Mouse (Mus musculus): ENCODE measurements around the gene Cox19. TPM values are rescaled to one million over a fixed set of nuclear protein-coding genes. Genes with fewer than 3 reads are reported as not detected.
"Not testable (repeated sequence)": the region's sequence is repeated elsewhere in the genome, so short reads cannot be mapped to it uniquely, and the experiment has no call there.

Gene Cox19
- polyA plus RNA-seq, 1 experiment from 2014 or later: 107 TPM

DNA sequence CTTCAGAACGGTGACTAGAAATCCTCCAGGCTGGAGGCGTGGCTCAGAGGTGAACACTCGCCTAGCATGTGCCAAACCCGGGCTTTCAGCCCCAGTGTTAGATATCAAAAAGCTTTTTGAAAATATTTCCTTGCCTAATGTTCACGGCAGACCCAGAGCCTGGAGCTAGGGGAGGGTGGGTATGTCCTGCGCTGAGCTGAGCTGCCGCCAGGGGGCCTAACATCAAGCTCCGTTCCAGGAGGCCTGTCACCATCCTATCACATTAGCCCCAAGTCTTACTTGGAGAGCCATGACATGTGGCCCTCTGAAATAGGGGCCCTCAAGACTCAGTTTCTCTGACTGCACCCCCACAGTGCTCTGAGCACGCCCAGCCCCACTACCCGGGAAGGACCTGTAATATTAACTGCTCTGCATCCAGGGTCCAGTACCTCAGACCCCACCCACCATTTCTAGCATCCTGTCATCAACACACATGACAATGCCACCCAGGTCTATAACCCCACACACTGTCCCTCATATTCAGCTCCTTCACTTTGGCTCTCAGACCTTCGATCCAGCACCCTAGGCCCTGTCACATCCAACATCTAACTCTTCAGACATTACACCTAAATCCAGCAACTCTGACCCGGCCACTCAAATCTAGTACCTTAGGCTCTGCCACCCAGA, 7.1 kb downstream of the Cox19 start:
- Histone ChIP-seq H3K4me2 (ENCODE audit: low read depth, low read length) (peak overlapping the region; percentile 94), H3K27me3 (ENCODE audit: control insufficient read depth, insufficient read depth, low read length) (no peaks in the 10 kb centered on the region), H3K9ac (ENCODE audit: low read length) (peak overlapping the region; percentile 97), H3K9me3 (replicated peaks; ENCODE audit: control insufficient read depth, low read length) (no peaks in the 10 kb centered on the region), H3K4me3 (replicated peaks; ENCODE audit: low read length) (peak overlapping the region; percentile 98), H3K4me1 (ENCODE audit: control insufficient read depth, insufficient read depth, low read length) (peaks cover 13% of the 10 kb centered on the region), H3K36me3 (ENCODE audit: control insufficient read depth, insufficient read depth, low read length) (peaks cover 13% of the 10 kb centered on the region), H3K27ac (ENCODE audit: low read length) (peak overlapping the region; percentile 77)
- peak; percentile 52; the same call in 1 of the 2 replicates for ATAC-seq (ENCODE audit: insufficient read depth, low FRiP score)
- WGBS: 6% methylated on average over 12 of the region's 12 CpGs

DNA sequence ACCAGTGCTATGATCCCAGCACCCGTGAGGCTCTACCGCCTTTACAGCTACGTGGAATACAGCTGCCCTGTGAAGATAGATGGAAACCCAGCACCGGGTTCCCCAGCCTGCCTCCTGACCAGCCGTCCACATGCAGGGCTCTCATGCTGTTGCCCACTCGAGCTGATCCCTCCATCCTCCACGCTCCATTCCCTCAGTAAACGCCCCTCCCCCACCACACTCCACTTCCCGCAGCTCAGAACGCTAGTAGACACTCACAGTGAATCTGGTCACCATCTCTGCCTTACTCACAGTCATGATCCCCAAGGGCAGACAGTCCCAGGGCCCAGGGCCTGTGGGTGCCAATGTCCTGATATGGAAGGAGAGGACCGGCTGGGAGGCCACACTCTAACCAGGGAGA, 12.3 kb downstream of the Cox19 start:
- 71% methylated on average over 11 of the region's 11 CpGs for WGBS
- Histone ChIP-seq H3K27ac (ENCODE audit: low read length) (no peak overlapping the region), H3K9ac (ENCODE audit: low read length) (no peak overlapping the region), H3K36me3 (ENCODE audit: control insufficient read depth, insufficient read depth, low read length) (peaks cover 19% of the 10 kb centered on the region), H3K4me1 (ENCODE audit: control insufficient read depth, insufficient read depth, low read length) (peaks cover 5% of the 10 kb centered on the region), H3K4me2 (ENCODE audit: low read depth, low read length) (no peak overlapping the region), H3K9me3 (replicated peaks; ENCODE audit: control insufficient read depth, low read length) (no peaks in the 10 kb centered on the region), H3K4me3 (replicated peaks; ENCODE audit: low read length) (no peak overlapping the region), H3K27me3 (ENCODE audit: control insufficient read depth, insufficient read depth, low read length) (no peaks in the 10 kb centered on the region)
- ATAC-seq (ENCODE audit: insufficient read depth, low FRiP score): no peak

DNA sequence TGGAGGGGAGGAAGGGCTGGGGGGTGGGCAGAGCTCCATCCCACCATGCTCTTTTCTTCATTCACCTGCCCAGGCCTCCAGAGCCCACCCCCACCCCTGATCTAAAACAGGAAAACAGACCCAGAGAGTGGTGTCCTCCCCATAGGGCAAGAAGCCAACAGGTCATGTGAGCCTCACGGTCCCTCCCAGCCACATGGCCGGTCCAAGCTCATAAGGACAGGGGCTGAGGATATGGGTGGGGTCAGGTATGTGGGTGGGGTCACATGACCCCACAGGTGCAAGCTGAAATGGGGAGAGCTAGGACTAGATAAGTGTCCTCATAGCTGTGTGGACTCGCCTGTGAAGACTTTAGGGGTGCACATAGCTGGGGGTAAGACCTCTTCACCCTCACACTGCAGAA, 12.8 kb downstream of the Cox19 start:
- ATAC-seq (ENCODE audit: insufficient read depth, low FRiP score): no peak
- H3K4me2 ChIP-seq (ENCODE audit: low read depth, low read length): no peak overlapping the region
- H3K27me3 ChIP-seq (ENCODE audit: control insufficient read depth, insufficient read depth, low read length): no peaks in the 10 kb centered on the region
- no peaks in the 10 kb centered on the region; the same call in 1 of the 2 replicates for H3K4me1 ChIP-seq (ENCODE audit: control insufficient read depth, insufficient read depth, low read length)
- no peak overlapping the region for H3K4me3 ChIP-seq (replicated peaks; ENCODE audit: low read length)
- H3K27ac ChIP-seq (ENCODE audit: low read length): no peak overlapping the region
- H3K9me3 ChIP-seq (replicated peaks; ENCODE audit: control insufficient read depth, low read length): no peaks in the 10 kb centered on the region
- no peak overlapping the region for H3K9ac ChIP-seq (ENCODE audit: low read length)
- 78% methylated on average over 3 of the region's 3 CpGs for whole genome bisulfite sequencing
- peaks cover 19% of the 10 kb centered on the region for H3K36me3 ChIP-seq (ENCODE audit: control insufficient read depth, insufficient read depth, low read length)

DNA sequence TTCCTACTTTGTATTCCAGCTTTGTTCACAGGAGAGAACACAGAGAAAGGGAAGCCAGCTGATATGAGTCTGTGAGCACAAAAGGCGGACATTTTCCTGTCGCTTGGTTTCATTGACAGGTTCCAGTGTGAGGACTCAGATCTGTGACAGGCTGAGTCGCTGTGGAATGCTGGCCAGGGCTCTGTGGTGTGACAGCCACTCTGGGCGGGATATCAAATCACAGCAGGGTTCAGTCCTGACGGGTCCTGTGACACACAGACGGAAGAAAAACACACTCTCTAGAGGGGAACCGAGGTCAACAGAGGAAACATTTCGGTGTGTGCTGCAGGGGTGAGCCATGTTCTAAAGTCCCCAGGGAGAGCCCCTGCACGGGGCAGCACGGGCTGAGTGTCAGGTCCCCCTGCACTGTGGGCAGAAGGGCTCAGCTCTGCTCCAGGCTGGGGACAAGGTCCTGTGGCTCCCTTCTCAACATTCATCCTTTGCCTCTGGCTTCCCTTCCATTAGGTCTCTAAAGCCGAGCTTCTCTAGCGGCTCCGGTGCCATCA, 13.3 kb downstream of the Cox19 start:
- Histone ChIP-seq H3K9me3 (replicated peaks; ENCODE audit: control insufficient read depth, low read length) (no peaks in the 10 kb centered on the region), H3K27me3 (ENCODE audit: control insufficient read depth, insufficient read depth, low read length) (no peaks in the 10 kb centered on the region), H3K36me3 (ENCODE audit: control insufficient read depth, insufficient read depth, low read length) (peaks cover 19% of the 10 kb centered on the region), H3K4me3 (replicated peaks; ENCODE audit: low read length) (no peak overlapping the region), H3K27ac (ENCODE audit: low read length) (no peak overlapping the region), H3K9ac (ENCODE audit: low read length) (no peak overlapping the region), H3K4me1 (ENCODE audit: control insufficient read depth, insufficient read depth, low read length) (no peaks in the 10 kb centered on the region), H3K4me2 (ENCODE audit: low read depth, low read length) (no peak overlapping the region)
- no peak for ATAC-seq (ENCODE audit: insufficient read depth, low FRiP score)
- 77% methylated on average over 13 of the region's 13 CpGs for WGBS

DNA sequence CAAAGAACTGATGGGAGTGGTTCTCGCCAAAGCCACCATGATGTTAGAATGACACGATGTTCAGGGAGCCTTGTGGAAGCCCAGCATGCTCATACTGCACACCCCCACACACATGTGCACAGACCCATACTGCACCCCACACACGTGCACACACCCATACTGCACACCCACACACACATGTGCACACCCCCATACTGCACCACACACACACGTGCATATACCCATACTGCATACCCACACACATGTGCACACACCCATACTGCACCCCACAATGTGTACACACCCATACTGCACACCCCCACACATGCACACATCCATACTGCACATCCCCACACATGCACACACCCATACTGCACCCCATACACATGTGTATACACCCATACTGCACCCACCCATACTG, 15.6 kb downstream of the Cox19 start:
- H3K27ac ChIP-seq (ENCODE audit: low read length): no peak overlapping the region
- 89% methylated on average over 4 of the region's 4 CpGs for WGBS
- peaks cover 4% of the 10 kb centered on the region; the same call in 1 of the 2 replicates for H3K4me1 ChIP-seq (ENCODE audit: control insufficient read depth, insufficient read depth, low read length)
- H3K9ac ChIP-seq (ENCODE audit: low read length): no peak overlapping the region
- H3K4me2 ChIP-seq (ENCODE audit: low read depth, low read length): no peak overlapping the region
- H3K27me3 ChIP-seq (ENCODE audit: control insufficient read depth, insufficient read depth, low read length): no peaks in the 10 kb centered on the region
- H3K9me3 ChIP-seq (replicated peaks; ENCODE audit: control insufficient read depth, low read length): no peaks in the 10 kb centered on the region
- no peak for ATAC-seq (ENCODE audit: insufficient read depth, low FRiP score)
- no peak overlapping the region for H3K4me3 ChIP-seq (replicated peaks; ENCODE audit: low read length)
- H3K36me3 ChIP-seq (ENCODE audit: control insufficient read depth, insufficient read depth, low read length): peaks cover 7% of the 10 kb centered on the region; the same call in 1 of the 2 replicates

DNA sequence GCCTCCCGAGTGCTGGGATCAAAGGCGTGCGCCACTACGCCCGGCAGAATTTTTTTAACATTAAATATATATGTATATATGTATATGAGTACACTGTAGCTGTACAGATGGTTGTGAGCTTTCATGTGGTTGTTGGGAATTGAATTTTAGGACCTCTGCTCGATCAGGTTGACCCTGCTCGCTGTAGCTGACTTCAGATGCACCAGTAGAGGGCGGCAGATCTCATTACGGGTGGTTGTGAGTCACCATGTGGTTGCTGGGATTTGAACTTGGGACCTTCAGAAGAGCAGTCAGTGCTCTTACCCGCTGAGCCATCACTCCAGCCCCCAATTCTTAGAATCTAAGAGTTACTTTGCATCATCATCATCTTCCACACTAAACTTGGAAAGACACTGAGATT, 16.8 kb downstream of the Cox19 start:
- H3K9ac ChIP-seq (ENCODE audit: low read length); H3K27me3 ChIP-seq (ENCODE audit: control insufficient read depth, insufficient read depth, low read length); ATAC-seq (ENCODE audit: insufficient read depth, low FRiP score); H3K9me3 ChIP-seq (replicated peaks; ENCODE audit: control insufficient read depth, low read length); H3K4me1 ChIP-seq (ENCODE audit: control insufficient read depth, insufficient read depth, low read length); H3K4me3 ChIP-seq (replicated peaks; ENCODE audit: low read length); H3K36me3 ChIP-seq (ENCODE audit: control insufficient read depth, insufficient read depth, low read length); H3K27ac ChIP-seq (ENCODE audit: low read length); H3K4me2 ChIP-seq (ENCODE audit: low read depth, low read length): not testable (repeated sequence)
- WGBS: 84% methylated on average over 10 of the region's 10 CpGs

DNA sequence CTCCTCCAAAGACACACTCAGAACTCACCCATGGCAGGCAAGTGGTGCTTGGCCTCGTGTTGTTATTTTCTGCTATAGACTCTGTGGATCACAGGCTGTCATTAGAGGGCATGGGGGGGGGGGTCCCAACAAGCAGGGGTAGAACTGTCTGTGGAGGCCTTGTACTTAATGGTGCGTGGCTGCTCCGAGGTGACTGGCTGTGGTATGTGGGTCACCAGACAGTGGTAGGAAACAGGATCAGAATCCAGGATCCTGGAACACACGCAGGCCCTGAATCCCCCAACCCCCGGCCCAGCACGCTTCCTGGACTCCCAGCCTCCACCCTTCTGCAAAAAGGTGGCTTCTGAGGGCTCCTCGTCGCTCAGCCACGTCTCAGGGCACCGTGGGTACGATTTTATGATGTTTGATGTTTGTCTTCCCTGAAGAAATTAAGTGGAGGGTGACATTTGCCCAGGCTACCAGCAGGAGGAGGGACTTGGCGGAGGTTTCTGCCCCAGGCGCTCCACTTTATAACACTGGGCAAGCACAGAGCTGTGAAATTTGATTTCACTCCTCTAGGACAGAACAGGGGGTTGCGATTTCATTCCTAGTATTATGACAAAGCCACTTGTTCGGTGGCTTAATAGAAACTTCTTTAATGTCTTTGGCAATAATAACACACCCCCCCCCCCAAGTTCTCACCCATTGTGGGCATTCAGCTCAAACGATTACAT, 17.8 kb downstream of the Cox19 start:
- WGBS: 83% methylated on average over 16 of the region's 16 CpGs
- no peak for ATAC-seq (ENCODE audit: insufficient read depth, low FRiP score)
- H3K4me2 ChIP-seq (ENCODE audit: low read depth, low read length): no peak overlapping the region

DNA sequence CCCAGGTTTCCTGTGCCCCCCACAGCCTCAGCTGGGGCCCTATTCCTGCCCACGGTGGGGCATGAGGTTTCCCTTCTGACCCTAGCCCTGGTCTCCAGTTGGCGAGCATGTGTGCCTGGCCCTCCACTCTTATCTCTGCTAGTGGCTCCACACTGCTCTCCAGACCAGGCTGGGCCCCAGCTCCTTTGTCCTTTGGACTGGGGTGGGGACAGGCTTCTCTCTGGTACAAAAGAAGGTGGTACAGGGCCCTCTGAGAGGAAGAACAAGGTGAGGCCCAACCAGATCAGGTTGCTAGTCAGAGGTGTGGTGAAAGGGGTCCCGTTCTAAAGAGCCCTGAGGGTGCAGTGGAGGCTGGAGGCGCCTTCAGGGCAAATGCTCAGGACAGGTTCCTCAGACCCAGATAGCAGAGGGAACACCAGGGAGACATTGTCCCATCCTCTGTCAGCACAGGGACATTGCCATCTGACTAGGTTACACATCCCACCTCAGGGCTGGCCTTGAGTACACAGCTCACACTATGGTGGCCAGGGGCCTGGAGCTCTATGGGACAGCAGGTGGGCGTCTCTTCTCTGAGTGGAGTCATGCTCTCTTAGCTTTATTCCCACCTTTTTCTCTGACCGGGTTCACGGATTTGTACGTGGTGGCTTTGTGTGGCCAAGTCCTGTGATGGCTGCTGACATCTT, 18.5 kb downstream of the Cox19 start:
- Histone ChIP-seq H3K9ac (ENCODE audit: low read length) (peak overlapping the region; percentile 38), H3K27ac (ENCODE audit: low read length) (peak overlapping the region; percentile 92), H3K4me3 (replicated peaks; ENCODE audit: low read length) (no peak overlapping the region), H3K27me3 (ENCODE audit: control insufficient read depth, insufficient read depth, low read length) (no peaks in the 10 kb centered on the region), H3K4me1 (ENCODE audit: control insufficient read depth, insufficient read depth, low read length) (peaks cover 4% of the 10 kb centered on the region; the same call in 1 of the 2 replicates), H3K9me3 (replicated peaks; ENCODE audit: control insufficient read depth, low read length) (no peaks in the 10 kb centered on the region), H3K36me3 (ENCODE audit: control insufficient read depth, insufficient read depth, low read length) (0 out of 2 replicates have a peak, but pooled peaks cover 4% of the 10 kb centered on the region), H3K4me2 (ENCODE audit: low read depth, low read length) (no peak overlapping the region)
- WGBS: 67% methylated on average over 8 of the region's 8 CpGs
- peak; percentile 88 for ATAC-seq (ENCODE audit: insufficient read depth, low FRiP score)

More for the DNA sequence above, 17.8 kb downstream of the Cox19 start:
- H3K9ac ChIP-seq (ENCODE audit: low read length): peak overlapping the region; percentile 2; the same call in 1 of the 2 replicates
- no peaks in the 10 kb centered on the region for H3K27me3 ChIP-seq (ENCODE audit: control insufficient read depth, insufficient read depth, low read length)
- peaks cover 4% of the 10 kb centered on the region; the same call in 1 of the 2 replicates for H3K4me1 ChIP-seq (ENCODE audit: control insufficient read depth, insufficient read depth, low read length)
- peak overlapping the region; percentile 92 for H3K27ac ChIP-seq (ENCODE audit: low read length)
- H3K9me3 ChIP-seq (replicated peaks; ENCODE audit: control insufficient read depth, low read length): no peaks in the 10 kb centered on the region
- H3K4me3 ChIP-seq (replicated peaks; ENCODE audit: low read length): no peak overlapping the region
- 0 out of 2 replicates have a peak, but pooled peaks cover 4% of the 10 kb centered on the region for H3K36me3 ChIP-seq (ENCODE audit: control insufficient read depth, insufficient read depth, low read length)

All from stomach, embryonic 16.5 days (tissue).